Mouse (Mus musculus) olfactory bulb, adult 2 months (tissue): Measurements from ENCODE around the gene Setd1a.

Source experiments
- CTCF ChIP-seq: fragments of 200-500 bp; IDR thresholded peaks from 2 replicates; pipeline ENCODE4 v1.5.1; 2012; ENCODE audit warnings: low read depth, mild to moderate bottlenecking, low read length, moderate library complexity; ENCODE audit not compliant: insufficient read depth
- POLR2A ChIP-seq: fragments of 200-500 bp; IDR thresholded peaks from 2 replicates; pipeline ENCODE4 v1.6.1; 2012; ENCODE audit warnings: mild to moderate bottlenecking, low read depth, low read length, moderate library complexity; ENCODE audit not compliant: insufficient read depth

GRCm38 (mm10) chr7:127842001-127842718 is 65.7 kb downstream of the Setd1a start:
- TF ChIP-seq POLR2A: no peak
- TF ChIP-seq CTCF: no peak
